Mouse (Mus musculus) c-Kit-positive CD71-positive TER-119-positive erythroid progenitor cells, embryonic 14.5 days (primary cell): ENCODE measurements around the gene Nudt15.

Source experiments
- DNase-seq: peaks from one replicate; pipeline ENCODE4 v3.0.0-alpha.2; 2013; ENCODE audit warnings: low spot score

Gene Nudt15

DNA sequence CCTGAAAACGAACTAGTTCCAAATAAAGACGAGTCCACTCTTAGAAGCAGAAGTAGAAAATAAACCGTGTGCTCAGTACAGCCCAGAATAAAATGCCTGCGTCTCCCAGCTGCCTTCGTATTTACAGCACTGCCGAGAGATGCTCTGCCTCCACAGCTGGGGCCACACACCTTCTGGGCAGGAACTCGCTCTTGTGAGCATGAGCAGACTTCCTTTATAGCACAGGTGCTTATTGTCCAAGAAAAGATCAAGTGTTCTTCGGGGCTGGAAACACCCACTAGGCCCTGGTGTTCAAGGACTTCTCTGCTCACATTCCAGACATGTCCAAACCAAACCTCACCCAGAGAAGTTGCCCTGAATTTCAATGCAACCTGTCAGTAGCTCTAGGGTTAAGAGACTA is 77.4 kb downstream of the Nudt15 start:
- DNase-seq, result no peak

DNA sequence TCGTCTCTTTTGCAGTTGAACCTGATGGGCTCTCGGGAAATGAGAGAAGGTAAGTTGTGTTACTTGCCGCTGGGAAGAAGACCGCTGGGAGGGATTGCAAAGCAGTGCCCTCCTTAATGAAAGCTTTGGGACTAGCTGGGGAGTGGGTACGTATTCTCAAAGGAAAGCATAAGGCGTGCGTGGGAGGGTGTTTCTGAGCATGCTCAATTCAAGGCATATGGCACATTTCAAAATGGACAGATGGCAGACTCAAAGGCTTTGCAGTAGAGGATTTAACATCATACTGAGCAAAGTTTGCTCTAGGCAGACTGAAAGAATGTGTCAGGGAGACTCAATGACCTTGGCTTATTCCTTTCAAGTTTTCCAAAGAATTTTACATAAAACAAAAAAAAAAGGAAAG is 78.5 kb downstream of the Nudt15 start:
- no peak for DNase-seq
